Mouse (Mus musculus): ENCODE measurements around the gene Olfr16. TPM values are rescaled to one million over a fixed set of nuclear protein-coding genes. Genes with fewer than 3 reads are reported as not detected.

Olfr16 gene
- polyA plus RNA-seq, 1 experiment from 2014 or later, result not detected

Other genes starting within 250 kb of the Olfr16 start
- 0.38 TPM in 1 of 2 replicates, not detected in the other for gene Apcs, start 55.4 kb upstream of the Olfr16 start, polyA plus RNA-seq (2015; fragmentation: Nextera tagmentation; extraction: Ambion mirVana)
- not detected in 2 replicates for gene Olfr1408, start 187.0 kb downstream of the Olfr16 start, polyA plus RNA-seq (2015; fragmentation: Nextera tagmentation; extraction: Ambion mirVana)
- gene Olfr1406, start 240.2 kb downstream of the Olfr16 start, polyA plus RNA-seq (2015; fragmentation: Nextera tagmentation; extraction: Ambion mirVana), result not detected in 2 replicates
- gene Olfr218, start 247.4 kb downstream of the Olfr16 start, polyA plus RNA-seq (2015; fragmentation: Nextera tagmentation; extraction: Ambion mirVana), result not detected in 2 replicates

Measured in heart, embryonic 15.5 days (tissue).